Mouse (Mus musculus) right cerebral cortex, postnatal 36 days (tissue): ENCODE results near the gene Hoxa9.
A peak's percentile ranks its signal among the peaks of the same experiment; 100 is the strongest.

ENCODE experiments used
- DNase-seq, 2 experiments: peaks; one replicate each; pipeline ENCODE4 v3.0.0; 2022; ENCODE audit warnings: low spot score in 2 of 2, mixed read lengths in 1 of 2

Hoxa9 gene

DNA sequence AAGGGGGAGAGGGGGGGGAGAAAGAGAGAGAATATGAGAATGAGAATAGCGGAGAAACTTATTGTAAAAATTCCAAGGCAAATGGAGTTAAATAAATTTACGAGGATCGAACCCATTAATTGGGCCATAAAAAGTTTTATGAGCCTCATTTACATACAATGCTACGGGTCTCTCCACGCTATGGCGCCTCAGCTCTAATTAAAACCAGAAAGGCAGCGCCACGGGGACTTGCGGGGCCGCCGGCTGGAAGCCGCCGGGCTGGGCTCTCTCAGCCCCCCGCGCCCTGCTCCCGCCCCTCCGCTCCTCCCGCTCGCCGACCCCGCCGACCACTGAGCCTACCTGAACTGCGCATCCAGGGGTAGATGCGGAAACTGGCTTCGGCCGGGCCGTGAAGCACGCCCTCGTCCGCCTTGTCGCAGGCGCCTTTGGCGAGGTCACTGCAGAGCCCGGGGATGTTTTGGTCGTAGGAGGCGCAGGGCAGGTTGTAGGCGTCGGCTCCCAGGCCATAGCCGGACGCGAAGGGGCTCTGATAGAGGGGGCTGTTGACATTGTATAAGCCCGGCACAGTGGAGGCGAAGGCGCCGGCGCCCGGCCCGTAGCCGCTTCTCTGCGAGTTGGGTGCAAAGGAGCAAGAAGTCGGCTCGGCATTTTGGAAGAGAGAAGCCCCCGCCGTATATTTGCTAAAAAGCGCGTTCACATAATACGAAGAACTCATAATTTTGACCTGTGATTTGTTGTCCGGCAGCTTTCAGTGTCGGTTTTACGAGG lies 14.0 kb downstream of the Hoxa9 start:
- DNase-seq = no peak

DNA sequence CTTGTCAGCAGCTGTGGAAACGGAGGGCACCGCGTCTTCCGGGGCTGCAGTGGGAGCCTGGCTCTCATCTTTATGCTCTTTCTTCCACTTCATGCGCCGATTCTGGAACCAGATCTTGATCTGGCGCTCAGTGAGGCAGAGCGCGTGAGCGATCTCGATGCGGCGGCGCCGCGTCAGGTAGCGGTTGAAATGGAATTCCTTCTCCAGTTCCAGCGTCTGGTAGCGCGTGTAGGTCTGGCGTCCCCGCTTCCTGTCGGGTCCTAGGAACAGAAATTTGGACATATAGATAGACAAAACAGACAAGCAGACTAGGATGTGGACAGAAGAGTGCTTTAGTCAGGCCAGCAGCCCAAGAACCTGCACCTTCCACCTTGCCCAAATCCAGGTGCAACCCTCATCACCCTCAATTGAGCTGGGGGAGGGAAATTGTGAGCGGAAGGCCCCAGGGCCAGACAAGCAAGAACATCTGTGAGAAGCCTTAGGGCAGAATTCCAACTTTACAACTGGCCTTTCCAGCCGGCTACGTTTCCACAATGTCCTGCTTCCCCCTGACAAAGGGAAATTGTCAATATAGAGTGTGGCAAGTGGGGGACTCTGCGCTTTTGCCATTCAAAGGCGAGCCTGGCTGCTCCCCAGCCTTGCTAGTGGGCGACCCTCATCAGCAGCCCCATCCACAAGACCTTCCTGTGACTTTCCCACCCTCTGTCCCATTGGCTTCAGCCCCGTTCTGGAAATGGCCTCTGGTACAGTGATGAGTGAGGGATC lies 14.9 kb downstream of the Hoxa9 start:
- no peak for DNase-seq

DNA sequence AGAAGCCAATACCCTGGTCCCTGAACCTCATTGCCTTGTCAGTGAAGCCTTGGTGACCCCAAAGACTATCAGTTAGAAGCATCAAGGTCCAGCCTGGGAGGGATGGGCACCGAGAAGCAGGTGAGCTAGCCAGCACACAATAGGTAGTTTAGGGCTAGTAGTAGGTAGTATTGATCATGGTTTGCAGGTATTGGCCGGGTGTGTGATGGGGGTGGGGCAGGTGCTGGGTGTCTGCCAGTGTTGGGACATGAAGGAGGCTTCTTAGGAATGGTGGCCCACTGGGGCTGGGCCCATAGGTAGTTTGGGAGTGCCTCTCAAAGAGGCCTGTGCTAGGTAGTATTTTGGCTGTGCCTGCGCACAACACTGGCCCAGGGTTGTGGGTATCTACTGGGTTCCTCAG lies 15.8 kb downstream of the Hoxa9 start:
- no peak for DNase-seq

DNA sequence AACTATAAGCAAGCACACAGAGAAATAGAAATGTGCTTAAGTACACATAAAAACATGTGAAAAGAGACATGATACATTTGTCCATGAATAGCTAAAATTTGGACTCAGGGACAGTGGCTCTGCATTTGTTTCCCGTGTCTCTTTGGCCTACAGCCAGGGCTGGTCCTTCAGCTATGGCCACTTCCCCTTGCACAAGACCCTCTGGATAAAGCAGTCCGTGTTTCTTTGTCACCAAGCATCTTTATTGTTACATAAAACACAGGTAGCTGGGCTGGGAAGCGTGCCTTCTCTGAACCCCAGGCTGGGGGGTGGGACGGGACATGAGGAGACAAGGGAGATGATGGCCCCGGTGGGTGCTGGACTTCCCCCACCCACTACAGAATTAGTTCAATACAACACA lies 16.6 kb downstream of the Hoxa9 start:
- DNase-seq = no peak

DNA sequence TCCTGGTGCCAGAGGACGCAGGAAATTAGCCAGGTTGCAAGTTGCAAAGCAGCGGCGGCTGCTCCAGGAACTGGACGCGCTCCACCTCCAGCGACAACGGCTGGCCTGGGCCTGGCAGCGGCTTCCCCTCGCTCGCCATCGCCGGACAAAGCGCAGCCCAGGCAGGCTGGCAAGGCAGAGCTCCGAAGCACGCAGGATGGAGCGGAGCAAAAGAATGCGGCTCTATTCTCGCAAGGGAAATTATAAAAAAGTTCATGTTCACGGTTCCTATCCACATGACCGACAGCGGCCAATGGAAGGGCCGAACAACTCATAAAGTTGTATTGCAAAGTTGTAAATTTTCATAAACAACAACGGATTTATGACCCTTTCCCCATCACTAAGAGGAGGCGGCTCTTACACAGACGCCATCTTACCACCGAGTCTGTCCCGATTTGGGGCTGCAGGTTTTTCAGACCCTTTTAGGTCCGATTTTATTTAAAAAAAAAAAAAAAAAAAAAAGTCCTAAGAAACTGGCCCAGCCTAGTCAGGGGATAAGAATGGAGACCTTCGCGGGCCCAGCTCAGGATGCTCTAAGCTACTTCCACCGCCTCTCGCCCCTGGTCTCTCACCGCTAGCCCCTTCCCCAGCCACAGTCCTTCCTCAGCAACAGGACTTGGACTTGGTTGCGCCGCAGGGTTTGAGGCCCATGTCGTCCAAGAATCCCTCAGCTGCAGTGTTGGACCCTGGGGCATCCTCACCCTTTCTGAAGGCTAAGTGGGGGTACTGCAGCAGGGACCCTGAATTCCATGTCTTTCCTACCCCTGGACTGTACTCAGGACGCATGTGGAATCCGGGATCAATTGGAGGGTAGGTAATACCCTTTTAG lies 17.5 kb downstream of the Hoxa9 start, which contains the start of the genes Hoxa3 and Gm28308:
Hoxa3 (minus strand) TSS at position 218 of the 868 bp plus-strand sequence.
Gm28308 (minus strand) TSS at position 221 of the 868 bp plus-strand sequence.
- DNase-seq = no peak

DNA sequence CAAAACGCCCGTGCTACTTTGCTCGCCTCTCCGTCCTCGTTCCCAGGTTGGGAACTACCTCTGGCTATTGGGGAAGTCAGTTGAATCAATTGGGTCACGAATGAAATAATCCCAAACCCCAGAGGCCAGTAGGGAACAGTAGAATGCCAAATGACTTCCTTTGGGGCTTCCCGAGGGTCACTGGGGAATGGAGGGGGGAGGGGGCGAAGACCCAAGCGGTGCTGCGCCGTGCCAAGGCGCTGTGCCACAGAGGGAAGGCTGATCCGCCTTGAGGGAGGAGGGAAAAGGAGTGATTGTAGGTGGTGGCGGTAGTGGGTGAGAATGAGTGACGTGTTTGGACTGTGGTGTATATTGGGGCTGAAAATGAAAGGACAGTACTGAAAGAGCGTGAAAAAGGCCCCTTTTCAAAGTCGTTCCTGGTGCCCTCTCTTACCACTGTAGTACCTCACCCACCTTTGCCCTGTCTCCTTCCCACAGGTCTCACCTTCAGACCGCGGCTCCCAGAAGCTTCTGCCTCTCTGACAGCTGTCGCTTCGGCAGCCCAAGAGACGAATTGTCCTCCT lies 18.3 kb downstream of the Hoxa9 start:
- DNase-seq = no peak

DNA sequence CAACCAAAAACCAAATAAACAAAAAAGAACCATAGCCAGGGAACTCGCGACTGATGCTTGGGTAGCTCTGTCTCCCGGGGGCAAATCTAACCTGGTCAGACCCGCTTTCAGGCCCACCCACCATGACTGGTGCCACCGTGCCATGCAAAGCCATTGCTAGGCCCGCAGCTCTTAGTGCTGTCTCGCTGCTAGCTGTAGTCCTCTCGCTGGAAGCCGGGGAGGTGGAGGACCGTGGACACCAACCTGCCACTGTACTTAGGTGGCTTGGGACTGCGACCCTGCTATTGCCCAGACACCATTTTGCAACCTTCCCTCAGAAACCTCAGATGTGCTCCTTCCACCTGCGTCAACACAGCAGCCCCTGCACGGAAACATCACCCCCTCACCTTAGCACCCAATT lies 18.9 kb downstream of the Hoxa9 start:
- no peak for DNase-seq

DNA sequence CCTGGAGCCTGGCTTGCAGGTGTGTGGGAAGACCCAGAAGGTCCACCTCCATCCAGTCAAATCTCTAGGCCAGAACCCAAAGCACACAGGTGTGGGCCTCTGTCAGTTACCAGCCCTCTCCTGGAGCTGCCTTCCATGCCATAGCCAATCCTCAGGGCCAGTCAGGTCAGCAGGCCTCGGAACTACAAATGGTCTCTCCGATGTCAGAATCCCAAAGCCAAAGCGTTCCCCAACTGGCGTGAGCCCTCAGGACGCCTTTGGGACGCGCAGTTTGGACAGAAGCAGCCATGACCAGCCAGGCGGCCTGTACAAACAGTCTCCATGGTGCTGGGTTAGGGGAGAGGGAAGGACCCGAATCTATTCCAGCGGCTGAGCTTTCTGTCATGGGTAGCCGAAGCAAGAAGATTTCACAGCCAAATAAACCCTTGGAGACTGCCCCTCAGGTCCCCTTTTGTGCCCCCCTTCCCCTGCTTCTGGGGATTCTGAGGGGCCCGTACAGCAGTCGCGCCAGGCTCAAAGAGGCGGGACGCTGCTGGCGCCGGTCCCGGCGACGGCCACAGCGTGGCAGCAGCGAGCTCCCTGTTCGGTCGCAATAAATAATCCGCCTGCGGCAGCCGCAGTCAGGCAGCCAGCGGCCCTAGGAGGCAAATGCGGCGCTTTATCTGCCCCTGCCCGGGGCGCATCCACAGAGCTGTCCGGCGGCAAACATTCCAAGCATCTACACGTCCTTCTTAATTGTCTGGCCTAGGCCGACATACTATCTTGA lies 19.5 kb downstream of the Hoxa9 start:
- DNase-seq = peak in 1 of 2 experiments; percentile 37

DNA sequence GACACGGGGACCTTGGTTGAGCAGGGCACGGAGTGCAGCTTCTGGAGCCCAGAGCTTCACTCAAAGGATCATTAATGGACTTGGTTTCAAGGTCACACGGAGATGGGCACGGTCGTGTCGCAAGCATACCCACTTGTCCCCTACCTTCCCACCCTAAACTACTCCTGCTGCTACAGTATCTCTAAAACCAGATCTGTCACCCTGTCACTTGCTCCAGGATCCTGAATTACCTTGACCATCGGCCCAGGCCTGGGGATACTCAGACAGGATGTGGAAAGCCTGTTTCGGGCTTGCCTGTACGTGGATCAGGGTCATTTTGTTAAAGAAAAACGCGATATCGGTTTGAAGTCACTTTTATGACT lies 21.2 kb downstream of the Hoxa9 start:
- DNase-seq = no peak

DNA sequence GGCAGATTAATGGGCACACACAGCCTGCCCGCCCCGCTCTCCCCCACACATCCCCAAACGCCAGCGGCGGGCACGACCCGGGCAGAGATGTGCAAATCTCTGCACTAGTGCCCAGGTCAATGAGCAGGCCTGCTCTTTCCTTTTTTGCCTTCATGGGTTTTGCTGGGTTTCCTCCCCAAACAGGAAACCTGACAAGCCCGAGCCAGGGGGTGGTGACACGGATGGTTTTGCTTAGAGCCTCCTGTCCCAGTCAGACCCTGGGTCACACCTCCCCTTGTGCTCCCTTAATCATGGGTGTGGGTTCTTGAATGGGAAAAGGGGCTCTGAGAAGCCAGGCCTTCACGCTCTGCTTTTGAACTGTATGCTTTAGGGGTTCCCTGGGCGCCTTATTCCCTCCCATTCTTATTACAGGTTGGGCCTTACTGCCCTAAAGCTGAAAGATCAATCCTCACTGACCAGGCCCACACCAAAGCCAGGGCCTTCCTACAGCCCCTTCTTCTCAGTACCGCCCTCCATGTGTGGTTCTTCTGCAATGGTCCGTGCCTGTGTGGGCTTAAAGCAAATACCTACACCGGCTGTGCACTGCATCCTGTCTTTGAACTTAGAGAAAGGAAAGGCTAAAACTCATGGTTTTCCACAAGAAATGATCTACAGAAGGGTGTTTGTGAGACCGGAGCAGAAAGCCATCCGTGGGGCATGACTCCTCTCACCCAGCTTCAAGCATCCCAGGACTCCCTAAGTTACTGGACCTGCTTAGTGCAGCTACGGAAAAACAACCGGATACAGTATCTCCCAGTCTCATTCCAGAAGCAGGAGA lies 21.8 kb downstream of the Hoxa9 start:
- no peak for DNase-seq

DNA sequence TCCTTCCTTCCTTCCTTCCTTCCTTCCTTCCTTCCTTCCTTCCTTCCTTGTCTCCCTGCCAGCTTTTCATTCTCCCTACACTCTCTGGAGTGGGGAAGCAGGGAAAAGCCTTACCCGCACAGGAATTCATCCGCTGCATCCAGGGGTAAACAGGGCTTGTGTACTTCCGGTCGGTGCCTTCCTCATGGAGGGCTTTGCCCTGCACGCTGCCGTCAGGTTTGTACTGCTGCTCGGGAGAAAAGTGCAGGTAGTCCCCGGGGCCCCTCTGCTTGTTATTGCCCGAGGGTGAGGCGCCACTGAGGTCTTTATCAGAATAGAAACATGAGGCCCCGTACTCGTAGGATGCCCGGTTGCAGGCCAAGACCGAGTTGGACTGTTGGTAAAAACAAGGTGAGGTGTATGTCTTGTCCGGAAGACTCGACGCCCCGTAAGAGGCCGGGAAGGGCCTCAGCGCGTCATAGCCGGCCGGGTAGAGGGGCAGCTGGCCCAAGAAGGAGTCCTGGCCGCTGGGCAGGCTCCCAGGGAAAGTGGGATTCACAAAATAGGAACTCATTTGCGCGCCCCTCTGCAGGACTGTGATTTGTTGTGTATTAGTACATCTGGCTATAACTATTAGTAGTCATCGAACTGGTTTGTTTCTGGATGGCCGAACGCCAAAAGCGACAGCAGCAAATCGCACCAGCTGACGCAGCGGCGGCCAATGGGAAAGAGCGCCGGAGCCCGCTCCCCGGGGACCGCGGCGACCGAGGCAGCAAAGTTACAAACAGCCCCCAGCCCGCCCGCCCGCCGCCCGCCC lies 22.6 kb downstream of the Hoxa9 start, which contains the start of gene Hoxa6:
Hoxa6 (minus strand) TSS at position 651 of the 796 bp plus-strand sequence.
- no peak for DNase-seq

DNA sequence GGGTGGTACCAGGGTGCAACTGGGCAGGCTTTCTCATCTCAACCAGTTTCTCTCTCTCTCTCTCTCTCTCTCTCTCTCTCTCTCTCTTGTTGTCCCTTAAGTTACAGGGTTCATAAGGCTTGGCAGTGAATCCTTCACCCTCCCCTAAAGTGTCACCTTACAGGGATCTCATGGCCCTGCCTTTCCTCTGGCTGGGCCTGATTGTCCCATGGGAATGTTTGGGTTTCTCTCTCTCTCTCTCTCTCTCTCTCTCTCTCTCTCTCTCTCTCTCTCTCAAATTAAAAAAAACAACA lies 23.3 kb downstream of the Hoxa9 start:
- DNase-seq = no peak

DNA sequence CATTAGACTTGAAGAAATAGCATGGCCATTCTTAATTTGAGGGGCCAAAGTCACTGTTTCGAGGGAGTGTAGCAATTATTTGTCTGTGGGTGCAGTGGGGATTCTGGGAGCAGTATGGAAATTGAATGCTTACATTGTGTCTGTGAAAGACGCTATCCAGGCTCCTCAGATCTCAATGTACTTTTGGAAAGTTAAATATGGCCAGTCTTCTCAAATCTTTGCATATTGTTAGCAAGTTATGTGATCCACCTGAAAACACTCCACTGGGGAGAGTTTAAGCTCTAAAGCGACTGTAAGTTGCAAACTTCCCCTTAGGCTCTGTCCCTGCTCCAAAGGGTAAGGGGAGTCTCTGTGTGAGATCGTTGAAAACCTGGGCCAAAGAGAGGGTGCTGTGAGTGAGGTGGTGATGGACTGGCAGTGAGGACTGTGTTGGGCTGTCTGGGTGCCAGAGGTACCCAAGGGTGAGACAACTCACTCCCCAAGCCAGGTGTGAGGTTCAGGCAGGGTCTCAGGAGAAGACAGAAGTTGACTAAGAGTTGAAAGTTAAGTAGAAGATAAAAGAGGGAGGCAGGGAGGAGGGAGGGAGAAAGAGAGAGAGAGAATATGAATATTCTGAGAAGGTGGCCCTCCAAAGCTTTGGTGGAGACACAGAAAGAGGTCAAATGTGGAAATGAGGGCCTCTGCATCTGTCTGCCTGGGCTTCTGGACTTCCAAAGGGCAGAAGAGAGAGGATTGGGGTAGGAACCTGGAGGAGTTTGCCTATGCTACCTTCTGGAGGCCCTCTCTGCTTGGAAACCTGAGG lies 23.8 kb downstream of the Hoxa9 start:
- no peak for DNase-seq

DNA sequence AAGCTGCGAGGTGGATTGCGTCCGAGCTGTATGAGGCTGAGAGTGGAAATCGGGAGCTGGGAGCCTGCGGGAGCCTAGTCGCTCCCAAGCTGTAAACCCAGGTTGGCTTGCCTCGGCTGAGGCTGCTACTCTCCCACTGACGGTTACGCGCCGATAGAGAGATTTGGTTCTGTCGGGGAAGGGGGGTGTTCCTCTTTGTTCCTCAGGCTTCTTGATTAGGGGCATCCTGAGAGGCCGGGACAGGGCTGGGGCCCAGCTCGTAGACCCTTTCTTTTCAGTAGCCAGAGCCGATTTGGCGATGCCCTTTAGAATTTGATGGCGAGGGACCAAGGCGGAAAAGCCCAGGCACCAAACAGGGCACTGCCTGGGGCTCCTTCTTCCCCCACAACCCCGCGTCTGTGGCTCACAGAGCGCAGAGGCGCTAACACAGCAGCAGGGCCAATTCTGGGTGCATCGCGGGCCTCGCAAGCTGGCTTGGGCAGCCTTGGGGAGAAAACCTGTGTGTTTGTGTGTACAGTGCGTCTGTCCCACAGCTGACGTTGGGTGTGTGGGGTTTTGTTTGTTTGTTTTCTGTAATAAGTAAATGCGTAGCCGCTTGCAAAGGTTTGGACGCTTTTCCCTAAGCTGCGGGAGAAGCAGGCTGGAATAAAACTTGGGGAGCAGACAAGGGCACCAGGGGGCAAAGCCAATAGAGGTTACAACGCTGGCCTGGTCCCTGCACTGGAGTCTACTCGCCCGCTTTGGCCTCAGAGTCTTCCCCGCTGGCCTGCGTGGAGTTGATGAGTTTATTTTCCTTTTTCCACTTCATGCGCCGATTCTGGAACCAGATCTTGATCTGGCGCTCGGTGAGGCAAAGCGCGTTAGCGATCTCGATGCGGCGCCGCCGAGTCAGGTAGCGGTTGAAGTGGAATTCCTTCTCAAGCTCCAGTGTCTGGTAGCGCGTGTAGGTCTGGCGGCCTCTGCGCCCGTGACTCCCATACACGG lies 25.0 kb downstream of the Hoxa9 start:
- DNase-seq = no peak

DNA sequence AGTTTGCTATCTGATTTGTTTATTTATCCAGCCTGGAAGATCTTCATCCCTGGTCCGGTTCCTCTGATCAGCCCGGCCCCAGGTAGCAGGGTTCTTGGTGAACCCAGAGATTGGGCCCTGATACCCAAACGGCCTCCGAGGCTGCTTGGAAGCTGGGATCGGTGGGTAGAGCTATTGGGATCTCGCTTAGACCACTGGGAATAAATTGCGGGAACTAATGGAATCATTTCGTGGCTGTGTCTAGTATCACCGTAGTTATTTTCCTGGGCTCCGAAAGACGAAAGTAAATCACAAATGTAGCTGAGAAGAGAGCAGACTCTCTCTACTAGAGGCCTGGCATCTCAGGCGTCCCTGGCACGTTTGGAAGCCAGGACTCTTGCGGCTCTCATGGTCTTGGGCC lies 25.7 kb downstream of the Hoxa9 start:
- no peak for DNase-seq

DNA sequence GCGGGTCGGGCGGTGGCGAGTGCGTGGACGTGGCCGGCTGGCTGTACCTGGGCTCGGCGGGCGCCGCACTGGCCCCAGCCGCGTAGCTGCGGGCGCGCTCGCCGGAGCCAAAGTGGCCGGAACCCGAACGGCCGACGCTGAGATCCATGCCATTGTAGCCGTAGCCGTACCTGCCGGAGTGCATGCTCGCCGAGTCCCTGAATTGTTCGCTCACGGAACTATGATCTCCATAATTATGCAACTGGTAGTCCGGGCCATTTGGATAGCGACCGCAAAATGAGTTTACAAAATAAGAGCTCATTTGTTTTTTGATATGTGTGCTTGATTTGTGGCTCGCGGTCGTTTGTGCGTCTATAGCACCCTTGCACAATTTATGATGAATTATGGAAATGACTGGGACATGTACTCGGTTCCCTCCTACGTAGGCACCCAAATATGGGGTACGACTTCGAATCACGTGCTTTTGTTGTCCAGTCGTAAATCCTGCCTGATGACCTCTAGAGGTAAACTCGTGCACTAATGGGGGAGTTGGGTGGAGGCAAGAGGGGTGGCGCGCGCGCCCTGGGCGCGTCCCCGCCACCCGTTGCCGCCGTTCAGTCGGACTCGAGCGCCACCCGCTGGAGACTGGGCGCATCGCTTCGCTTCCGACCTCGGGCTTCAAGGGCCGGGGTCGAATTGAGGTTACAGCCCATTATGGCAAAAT lies 26.7 kb downstream of the Hoxa9 start, which contains the start of gene Hoxa5:
Hoxa5 (minus strand) TSS at position 538 of the 703 bp plus-strand sequence.
- no peak for DNase-seq
